Mouse (Mus musculus): ENCODE data around the gene Wdr1.
"Not testable (repeated sequence)": the region's sequence is repeated elsewhere in the genome, so short reads cannot be mapped to it uniquely, and the experiment has no call there.

The Wdr1 gene

DNA sequence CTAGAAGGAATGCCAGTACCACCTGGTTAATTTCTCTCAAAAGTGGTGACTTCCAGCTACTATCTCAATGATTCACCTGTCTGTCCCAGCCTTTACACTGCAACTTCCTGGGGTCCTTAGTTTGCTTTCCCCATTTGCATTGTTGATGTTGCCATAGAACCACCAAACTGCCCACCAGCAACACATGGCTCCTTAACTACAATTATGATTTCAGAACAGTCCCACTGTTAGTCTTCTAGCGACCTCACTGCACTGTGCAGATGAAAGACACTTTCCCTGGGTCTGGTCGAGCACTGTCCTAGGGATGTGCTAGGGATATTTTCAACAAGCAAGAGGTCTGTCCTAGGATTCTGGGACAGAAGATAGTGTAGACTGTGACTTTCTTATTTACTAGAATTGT lies at the start of gene Wdr1:
Gene Wdr1, minus strand, starts transcription at position 101 of the 400 bp plus-strand sequence.
- no peak for DNase-seq

DNA sequence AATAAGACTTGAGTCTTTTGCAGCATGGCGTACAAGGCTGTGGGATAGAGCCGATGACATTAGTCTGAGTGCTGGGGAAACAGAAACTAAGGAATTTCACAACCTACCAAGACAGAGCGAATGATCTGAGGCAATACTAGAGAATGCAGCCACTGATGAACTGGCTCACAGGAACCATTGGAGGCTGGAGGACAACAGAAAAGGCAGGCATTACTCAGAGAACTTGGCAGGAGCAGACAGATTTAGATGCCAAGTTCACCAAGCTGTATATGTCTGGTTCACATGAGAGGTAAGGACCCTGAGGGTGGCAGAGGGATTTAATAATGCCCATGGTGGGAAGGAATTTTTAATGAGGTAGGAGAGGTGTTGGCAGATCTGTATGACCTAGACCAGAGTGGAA lies 48.1 kb upstream of the Wdr1 start:
- DNase-seq = no peak

DNA sequence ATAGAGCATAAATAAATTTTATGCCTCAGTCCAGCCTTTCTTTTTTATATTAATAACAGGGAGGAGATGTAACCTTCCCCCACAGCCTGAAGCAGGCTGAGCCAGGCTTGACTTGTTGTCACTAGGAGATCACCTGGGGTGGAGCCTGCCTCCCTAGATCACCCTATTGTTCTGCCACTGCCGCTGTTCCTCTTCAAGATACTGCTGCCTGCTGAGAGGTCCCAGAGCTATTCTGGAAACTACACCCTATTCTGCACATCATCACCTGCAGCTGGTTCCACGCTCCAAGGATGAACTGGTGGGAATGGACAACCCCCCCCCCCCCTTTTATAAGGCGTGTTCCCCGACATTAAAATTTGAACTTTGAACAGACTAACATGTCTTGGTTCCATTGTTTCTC lies 45.2 kb upstream of the Wdr1 start:
- not testable (repeated sequence) for DNase-seq

DNA sequence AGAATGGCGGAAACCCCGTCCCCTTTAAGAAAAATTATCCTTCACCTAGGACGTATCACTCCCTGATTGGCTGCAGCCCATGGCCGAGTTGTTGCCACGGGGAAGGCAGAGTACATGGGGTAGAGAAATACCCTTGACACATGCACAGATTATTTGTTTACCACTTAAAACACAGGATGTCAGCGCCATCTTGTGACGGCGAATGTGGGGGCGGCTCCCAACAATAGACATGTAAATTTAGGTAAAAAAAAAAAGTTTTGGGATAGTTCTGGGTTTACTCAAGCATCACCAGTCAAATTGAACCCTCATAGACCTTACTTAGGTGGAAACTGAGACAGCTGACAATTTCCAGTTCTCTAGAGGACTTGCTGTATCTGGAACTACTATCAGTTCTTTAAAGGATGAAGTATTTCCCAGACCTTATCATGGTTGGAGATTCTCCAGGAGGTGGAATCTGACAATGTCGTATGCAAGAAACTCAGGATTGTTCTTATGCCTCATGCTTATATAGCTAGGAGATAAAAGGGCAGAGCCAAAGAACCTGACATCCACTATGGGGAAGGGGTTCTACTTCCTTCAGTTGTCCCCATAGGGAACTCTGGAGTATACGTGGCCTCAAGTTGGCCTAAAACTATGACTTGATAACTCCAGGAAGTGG lies 35.8 kb upstream of the Wdr1 start:
- DNase-seq = peak in 1 of 2 experiments; percentile 5

DNA sequence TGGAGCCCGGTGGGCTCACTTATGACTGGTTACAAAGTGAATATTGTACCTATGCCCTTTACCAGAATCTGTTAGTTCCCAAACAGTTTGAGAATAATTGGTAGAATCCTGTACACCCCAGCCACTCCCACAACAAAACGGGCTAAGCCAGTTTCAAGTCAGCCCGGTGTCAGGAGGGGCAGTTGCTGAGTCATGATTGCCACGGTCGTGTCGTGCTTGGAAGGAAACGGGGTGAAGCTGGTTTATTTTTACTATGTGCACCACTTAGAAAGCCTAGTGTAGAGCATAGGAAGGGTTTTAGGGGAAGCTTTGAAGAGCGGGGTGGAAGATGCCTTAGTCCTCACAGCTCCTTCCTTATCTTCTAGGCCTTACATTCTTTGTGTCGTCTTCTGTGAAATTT lies 25.9 kb upstream of the Wdr1 start:
- no peak for DNase-seq

DNA sequence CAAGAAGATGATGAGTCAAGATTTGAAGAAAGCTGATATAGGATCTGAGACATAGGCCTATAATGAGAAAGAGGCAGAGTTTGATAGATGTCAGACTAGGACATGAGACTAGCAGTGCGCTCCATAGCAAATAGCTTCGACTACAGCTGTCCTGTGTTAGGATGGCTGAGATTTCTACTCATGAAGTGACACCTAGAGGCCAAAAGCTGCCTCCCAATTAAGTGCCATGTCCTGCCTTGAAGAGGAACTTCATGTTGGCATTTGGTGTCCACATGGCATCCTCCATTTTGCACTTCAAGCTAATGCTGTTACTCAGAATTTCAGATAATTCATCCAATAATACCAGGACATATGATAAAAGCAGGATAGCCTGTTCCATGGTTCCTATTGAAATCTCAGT lies 22.4 kb upstream of the Wdr1 start:
- no peak for DNase-seq

DNA sequence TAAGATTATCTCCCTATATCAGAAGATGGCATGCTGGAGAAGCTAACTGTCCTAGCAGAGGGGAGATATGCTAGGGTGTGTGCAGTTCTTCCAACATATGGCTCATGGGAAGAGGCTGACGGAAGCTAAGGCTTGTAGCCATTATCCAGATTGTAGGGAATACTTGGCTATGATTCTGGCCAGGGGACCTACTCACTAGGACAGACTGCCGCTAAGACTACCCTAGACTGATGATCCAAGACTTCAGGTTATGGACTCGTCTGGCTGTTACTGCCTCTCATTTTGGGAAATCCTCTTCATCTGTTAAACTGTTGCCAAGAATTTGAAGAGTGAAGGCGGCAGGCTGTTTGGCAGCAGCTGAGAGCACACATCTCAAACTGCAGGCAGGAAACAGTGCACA lies 20.0 kb upstream of the Wdr1 start:
- no peak for DNase-seq

DNA sequence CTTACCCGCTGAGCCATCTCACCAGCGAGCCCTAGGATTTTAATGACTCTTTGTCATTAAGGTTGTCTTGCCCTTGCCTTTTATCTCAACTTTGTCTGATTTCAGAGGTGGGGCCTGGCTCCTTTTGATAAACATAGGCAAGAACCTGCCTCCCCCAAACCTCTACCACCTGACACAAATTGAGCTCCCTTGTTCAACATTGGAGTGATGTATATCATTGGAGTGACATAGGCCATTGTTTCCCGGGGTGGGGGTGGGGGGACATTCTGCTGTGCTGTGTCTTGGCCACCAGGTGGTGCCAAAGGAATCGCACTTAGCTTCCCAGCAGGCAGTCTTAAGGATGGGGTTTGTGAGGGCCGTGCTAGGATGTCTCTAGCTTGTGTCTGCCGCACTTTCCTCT lies 17.7 kb upstream of the Wdr1 start:
- DNase-seq = peak in 1 of 2 experiments; percentile 38

DNA sequence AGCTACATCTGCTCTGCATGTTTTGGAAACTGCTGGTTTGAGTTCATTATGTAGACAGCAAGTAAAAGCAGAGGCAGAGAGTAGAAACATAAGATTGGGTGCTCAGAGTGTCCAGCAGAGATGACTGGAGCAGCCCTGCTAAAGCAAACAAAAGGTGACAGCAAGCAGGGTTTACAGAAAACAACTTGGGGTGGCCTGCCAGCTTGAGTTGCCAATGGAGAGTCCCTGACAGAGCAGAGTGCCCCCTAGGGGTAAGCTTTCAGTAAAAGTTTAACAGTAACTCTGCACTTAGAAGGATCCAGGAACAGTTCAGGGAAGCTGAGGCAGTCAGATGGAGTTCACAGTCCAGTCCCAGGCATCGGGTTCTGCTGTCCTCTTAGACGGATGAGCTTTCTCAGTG lies 7.9 kb upstream of the Wdr1 start:
- peak; percentile 24 to 25 for DNase-seq

DNA sequence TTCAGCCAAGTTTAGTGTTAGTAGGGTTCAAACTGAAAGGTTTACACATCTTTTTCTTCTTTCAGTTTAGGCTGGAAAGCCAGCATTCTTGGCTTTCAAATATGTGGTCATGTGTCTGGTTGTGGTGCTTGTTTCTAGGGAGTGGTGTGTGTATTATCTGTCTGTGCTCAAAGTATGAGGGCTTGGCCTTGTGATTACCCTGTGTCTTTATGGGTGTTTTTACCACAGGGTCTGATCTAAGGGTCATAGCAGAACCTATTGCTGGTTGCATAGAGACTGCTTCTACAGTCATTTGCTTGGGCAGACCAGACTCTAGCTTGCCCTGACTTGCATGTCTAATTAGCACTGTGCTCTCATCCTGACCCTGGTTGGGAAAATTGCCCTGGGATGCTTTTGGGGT lies 5.6 kb upstream of the Wdr1 start:
- DNase-seq = no peak

DNA sequence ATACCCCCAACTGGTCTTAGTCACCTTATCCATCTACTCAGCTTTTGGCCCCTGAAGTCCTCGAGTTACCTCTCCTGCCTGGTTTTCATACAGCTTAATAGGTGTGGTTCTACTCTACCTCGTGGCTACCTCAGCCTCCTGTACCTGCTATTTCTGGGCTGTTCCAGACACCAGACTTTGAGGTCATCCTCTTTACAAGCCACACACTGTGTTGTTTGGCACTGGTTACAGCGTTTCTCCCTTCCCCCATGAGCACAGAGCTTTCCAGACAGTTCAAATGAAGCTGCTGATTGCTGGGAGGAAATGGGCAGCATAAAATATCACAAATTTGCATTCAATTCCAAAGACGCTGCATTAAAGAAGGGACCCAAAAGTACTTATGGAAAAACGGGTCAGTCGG lies 1.8 kb upstream of the Wdr1 start:
- DNase-seq = no peak

DNA sequence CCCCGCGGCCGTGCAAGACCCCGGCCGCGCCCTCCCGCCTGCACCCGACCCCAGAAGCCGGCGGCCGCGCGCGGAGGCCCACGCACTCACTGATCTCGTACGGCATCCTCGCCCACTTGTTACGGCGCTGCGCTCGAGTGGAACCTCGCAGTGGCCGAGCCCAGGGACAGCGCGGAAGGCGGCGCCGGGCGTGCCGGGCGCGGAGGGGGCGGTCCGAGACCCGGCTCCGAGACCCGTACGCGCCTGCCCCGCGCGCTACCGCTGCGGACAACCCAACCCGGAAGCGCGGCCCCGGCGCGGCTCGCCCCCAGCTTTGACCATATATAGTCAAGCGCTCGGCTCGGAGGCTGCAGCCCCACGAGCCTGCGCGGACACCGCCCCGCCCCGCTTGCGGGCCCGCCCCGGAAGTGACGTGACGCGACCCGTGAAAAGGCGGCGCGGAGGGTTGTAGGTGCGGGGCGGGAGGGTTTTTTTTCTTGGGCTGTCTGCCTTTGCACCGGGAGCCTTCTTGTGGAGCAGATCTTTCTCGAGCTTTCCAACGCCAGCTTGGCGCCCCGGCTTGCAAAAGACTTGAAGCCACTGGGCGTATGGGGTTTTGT lies 1.5 kb downstream of the Wdr1 start:
- peak; percentile 96 to 99 for DNase-seq

DNA sequence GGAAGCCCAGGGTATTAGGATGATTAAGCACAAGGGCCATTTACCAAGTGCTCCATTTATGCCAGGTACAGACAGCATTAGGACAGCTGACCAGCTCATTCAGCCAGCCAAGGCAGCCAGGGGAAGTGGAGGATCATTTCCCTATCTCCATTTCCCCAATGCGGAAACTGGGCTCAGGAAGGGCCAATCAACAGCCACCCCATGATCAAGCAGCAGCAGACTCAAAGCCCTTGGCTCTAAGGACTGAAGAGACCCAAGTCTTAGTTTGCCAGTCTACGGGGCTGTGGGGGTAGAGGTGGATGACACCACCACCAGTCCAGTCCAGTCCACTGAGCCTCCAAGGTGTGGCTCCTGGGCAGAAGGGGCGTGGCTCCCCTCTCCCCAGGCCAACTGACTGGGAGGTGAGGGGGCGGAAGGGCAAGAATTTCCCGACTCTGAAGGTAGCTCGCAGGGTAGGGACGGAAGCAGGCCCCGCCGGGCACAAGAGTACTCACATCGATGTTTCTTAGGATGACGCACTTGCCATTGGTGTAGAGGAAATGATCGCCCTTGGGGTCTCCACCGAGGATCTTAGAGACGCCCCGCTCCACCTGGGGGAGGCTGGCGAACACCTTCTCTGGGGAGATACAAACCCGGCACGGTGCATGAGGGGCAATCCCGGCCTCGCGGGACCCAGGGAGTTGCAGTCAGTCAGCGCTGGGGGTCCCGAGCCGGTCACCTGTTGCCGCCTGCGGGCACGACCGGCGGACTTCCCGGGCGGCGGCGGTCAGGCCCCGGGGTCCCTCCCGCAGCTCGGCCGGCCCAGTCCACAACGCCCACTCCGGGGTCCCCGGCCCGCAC lies 2.2 kb downstream of the Wdr1 start:
- peak; percentile 44 to 48 for DNase-seq

DNA sequence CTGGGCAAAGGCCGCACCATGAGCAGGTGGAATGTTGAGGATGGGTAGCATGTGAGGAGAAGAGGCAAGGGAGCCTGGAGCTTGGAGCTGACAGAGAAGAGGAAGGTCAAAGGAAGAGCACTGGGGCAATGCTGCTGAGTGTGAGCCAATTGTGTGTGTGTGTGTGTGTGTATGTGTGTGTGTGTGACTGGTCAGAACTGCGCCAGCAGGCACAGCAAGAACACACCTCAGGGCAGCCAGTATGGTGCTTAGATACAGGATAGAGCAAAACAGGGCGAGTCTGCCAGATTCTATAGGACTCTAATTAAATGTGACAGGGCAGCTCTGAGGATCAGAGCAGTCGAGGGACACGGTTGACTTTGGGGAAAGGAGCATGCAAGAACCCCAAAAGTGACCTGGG lies 4.2 kb downstream of the Wdr1 start:
- DNase-seq = peak in 1 of 2 experiments; percentile 30

DNA sequence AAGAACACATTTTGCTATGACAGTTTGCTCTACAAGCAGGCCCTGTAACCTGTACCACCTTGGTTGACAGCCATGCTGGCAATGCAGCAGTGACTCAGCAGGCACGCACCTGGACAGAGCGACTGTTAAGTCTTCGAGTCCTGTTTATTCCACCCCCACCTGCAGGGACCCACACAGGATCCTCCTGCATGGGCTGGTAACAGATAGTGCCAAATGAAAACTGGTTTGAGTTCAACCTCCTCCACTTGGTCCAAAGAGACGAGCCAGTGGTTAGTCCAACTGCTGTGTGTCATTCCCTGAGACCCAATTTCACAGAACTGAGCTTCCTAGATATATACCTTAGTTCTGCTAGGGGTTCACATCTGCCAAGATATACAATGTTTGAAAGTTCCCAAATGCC lies 5.2 kb downstream of the Wdr1 start:
- DNase-seq = peak in 1 of 2 experiments; percentile 33

DNA sequence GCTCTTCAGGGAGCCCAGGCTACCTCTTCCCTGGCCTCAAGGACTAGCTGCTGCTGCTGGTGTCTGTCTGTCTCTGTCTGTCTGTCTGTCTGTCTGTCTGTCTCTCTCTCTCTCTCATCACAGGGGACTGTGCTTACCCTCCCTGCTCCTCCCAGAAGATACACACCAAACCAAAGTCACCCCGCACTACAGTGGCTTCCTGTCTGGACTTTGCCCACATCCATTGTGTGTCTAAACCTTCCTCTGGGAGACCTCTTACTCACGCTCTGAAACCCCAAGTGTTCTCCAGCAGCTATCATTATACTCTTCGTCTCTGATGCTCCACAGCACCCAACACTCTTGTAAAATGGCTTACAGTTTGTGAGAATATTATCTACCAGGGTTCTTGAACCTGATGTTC lies 6.6 kb downstream of the Wdr1 start:
- no peak for DNase-seq

DNA sequence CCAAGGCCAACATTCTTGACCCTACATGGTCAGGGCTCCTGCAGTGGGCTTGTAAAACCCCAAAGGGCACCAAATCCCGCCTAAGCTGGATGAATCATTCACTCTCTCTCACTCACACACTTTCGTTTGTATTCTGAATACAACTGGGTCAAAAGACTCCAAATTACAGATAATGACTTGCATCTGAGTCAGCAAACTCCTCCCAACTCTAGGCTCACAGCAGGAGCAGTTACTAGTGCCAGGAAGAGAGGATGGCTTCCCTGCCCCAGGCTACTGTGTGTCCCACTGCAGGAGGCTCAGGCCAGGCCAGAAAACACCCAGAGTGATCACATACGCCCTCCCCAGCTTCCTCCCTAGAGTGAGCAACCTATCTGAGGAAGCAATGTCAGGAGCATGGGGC lies 9.1 kb downstream of the Wdr1 start:
- DNase-seq = peak; percentile 50 to 61

DNA sequence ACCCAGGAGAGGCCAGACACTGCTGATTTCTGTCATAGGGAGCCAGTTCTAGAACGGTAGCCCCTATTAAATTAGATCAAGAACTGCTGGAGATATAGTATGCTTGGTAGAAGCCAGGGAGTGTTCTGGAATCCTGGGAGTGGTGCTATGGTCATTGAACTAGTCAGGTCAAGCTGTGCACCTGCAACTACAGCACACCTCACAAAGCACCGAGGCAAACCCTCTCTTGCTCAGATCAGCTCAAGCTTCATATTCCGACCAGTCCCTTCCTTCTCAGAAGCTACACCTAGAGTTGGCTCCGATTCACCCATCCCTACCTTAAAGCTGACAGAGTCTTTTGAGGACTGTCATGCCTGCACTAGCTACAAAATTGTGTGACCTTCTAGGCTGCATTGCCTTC lies 9.5 kb downstream of the Wdr1 start:
- no peak for DNase-seq

DNA sequence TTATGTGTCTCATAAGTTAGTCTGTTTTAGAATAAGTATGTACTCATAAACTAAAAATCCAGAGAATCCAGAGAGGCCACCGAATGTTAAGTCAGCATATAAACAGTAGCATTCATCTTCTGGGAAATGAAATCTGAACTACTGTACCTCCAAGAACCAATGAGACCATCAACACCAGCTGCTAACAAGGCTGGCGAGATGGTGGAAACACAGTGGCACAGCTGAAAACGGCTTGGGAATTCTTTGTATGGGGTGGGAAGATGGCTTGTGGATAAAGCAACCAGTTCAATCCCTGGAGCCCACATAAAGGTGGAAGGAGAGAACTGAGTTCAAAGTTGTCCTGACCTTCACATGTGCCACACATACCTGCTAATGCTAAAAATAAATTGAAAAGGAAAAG lies 10.4 kb downstream of the Wdr1 start:
- no peak for DNase-seq

DNA sequence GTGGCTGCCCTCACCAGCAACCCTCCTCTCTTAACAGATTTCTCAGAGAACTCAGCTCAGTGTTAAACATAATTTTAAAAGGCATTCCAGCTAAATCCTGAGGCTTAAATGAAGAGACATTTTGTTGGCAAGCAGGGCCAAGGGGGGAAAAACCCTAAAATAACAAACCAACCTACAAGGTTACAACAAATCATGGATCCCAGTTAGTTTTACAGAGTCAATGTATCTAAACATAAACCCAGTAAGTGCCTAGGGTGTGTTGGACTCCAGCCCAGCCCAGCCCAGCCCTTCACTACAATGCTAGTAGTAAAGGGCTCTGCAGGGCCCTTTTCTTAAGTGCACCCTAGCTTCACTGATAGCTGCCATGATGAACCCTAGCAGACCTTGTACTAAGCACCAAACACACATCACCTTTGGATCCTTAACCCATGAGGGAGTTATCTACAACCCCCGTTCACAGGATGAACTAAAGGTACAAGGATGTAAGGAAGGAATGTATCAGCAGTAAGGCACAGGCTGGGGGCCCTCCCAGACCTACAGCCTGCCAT lies 12.7 kb downstream of the Wdr1 start:
- DNase-seq = no peak

DNA sequence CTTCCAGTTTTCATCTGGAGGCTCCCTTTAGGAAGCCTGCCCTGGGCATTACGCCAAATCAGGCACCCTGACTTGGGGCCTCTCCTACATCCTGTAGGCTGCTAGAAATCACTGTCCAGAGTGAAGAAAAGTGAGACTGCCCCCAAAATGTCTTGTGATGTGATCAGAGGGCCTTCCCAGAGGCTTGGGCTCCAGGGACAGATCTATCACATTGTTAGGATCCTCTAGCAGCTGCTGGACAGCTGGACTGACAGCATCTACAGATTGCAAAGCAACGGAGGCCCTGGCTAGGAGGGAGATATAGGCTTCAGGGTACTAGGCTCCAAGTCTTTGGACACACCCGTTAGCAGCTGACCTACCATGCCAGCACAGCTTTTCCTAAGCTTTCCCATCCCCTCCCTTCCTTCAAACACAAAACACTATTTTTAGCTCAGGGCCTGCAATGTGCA lies 13.5 kb downstream of the Wdr1 start:
- no peak for DNase-seq

DNA sequence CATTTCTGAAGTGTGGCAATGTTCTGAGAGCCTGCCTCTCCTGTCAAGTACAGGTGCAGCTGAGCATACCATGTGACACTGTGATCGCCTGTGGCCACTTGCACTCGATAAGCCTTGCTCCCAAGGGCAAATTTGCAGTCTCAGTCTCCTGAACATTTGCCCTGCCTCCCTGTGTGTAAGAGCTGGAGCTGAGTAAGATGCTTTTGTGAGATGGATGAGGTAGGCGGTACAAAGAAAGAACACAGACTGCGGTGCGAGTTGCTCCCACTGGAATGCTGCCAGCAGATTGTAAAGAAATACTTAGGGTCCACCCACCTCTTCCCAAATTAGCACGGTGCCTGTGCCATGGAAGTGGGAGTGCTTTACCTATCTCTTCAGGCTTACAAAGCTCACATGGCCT lies 15.6 kb downstream of the Wdr1 start:
- DNase-seq = no peak

Measured in cerebellum, postnatal 36 days (tissue).